Mouse (Mus musculus) G1E (cell line): ENCODE results near the gene Msl1. TPM values are rescaled to one million over a fixed set of nuclear protein-coding genes. Genes with fewer than 3 reads are reported as not detected.

Experiments
- ATAC-seq: 2 replicates; pipeline ENCODE4 v1.8.0; 2016; ENCODE audit warnings: mild to moderate bottlenecking; ENCODE audit not compliant: insufficient number of reproducible peaks, poor library complexity, low FRiP score, severe bottlenecking; ENCODE audit errors: extremely low read depth
- DNase-seq: peaks from one replicate; pipeline ENCODE4 v3.0.0; 2012; ENCODE audit warnings: low spot score
- H3K27me3 ChIP-seq: 2 replicates; pipeline ENCODE4 v1.6.1; 2012; ENCODE audit warnings: mild to moderate bottlenecking, low read length, inconsistent platforms; ENCODE audit not compliant: insufficient read depth
- H3K36me3 ChIP-seq: replicated peaks from 2 replicates; pipeline ENCODE3; 2012; ENCODE audit warnings: mild to moderate bottlenecking, inconsistent platforms
- H3K4me1 ChIP-seq: 2 replicates; pipeline ENCODE4 v1.6.1; 2012; ENCODE audit warnings: low read depth, low read length, inconsistent platforms, mixed read lengths; ENCODE audit not compliant: insufficient read depth
- H3K4me3 ChIP-seq: 2 replicates; pipeline ENCODE4 v1.5.1; 2012; ENCODE audit warnings: low read depth, mild to moderate bottlenecking, inconsistent platforms, low read length, moderate library complexity, mixed read lengths
- H3K9me3 ChIP-seq: replicated peaks from 2 replicates; pipeline ENCODE4 v1.6.1; 2012; ENCODE audit warnings: inconsistent platforms
- CTCF ChIP-seq: IDR thresholded peaks from 2 replicates; pipeline ENCODE4 v1.5.1; 2012; ENCODE audit warnings: low read depth, low read length, inconsistent platforms, mixed read lengths
- GATA1 ChIP-seq: IDR thresholded peaks from 2 replicates; pipeline ENCODE4 v1.6.1; 2012; ENCODE audit warnings: borderline replicate concordance, low read length, inconsistent platforms, mixed read lengths
- GATA2 ChIP-seq: IDR thresholded peaks from 2 replicates; pipeline ENCODE4 v1.6.1; 2012; ENCODE audit warnings: low read depth, low read length, inconsistent platforms, borderline replicate concordance
- POLR2AphosphoS5 ChIP-seq: IDR thresholded peaks from 2 replicates; pipeline ENCODE4 v1.6.1; 2012; ENCODE audit warnings: low read depth, low read length, inconsistent platforms; ENCODE audit not compliant: insufficient replicate concordance
- TAL1 ChIP-seq: conservative IDR thresholded peaks from 2 replicates; pipeline ENCODE4 v1.6.1; 2012; ENCODE audit warnings: low read depth, low read length, inconsistent platforms, mixed read lengths
- polyA plus RNA-seq: library from polyadenylated mRNA; stranded (reverse); fragments of >175 nt; gene quantifications from 2 replicates; pipeline ENCODE4 v1.2.3, GENCODE M21; 2012
- total RNA-seq, 2 experiments: library from RNA; stranded (forward) in 1 of 2; stranded (reverse) in 1 of 2; fragments of 200-1000 nt in 1 of 2; fragments of >200 nt in 1 of 2; fragmentation: Nextera tagmentation in 1 of 2; gene quantifications; 2 replicates each; pipeline ENCODE4 v1.2.3; 2014 to 2017

Gene Msl1
- total and polyA plus RNA-seq, 3 experiments: 36.5 to 45.6 (median 38.0) TPM

DNA sequence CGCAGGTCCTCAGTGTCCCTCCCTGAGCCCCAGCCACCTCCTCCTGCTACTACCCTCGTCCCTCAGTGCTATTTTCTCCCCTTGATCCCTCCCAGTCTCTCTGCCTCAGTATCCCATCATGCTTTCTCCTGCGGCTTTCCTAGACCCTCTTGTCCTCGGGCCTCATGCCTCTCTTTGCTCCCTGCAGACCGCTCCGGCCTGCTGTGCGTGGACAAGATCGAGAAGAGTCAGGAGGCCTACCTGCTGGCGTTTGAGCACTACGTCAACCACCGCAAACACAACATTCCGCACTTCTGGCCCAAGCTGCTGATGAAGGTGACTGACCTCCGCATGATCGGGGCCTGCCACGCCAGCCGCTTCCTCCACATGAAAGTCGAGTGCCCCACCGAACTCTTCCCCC, 31.2 kb upstream of the Msl1 start:
- Histone ChIP-seq H3K4me3 (no peak overlapping the region), H3K27me3 (no peaks in the 10 kb centered on the region), H3K9me3 (peaks cover 3% of the 10 kb centered on the region; the same call in 1 of the 2 replicates), H3K4me1 (peaks cover 73% of the 10 kb centered on the region), H3K36me3 (peaks cover 81% of the 10 kb centered on the region)
- no peak for ATAC-seq
- DNase-seq: no peak
- no peak for TF ChIP-seq GATA1
- no peak for TF ChIP-seq CTCF
- no peak for TF ChIP-seq TAL1
- TF ChIP-seq POLR2AphosphoS5: no peak
- TF ChIP-seq GATA2: no peak

DNA sequence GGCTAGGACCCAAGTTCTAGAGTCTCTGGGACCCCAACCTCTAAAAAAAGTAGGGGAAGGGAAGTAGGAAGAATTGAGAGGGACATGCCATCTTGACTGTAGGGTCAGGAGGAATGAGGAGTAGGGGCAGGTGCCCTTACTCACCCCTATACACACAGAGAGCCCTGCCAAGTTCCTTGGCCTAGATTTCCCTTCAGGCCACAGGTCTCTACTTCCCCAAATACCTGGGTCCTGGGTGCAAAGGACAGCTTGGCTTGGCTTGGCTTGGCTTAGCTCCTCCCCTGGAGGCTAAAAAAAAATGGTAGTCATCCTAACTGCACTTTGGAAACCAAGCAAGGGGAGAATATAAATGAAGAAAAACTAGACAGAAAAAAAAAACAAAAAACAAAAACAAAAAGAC, 30.6 kb upstream of the Msl1 start:
- no peaks in the 10 kb centered on the region for H3K27me3 ChIP-seq
- H3K36me3 ChIP-seq: peaks cover 86% of the 10 kb centered on the region
- no peak for TF ChIP-seq POLR2AphosphoS5
- no peak for TF ChIP-seq GATA1
- no peak for TF ChIP-seq TAL1
- peaks cover 80% of the 10 kb centered on the region for H3K4me1 ChIP-seq
- no peak for DNase-seq
- no peak for ATAC-seq
- H3K9me3 ChIP-seq: peaks cover 3% of the 10 kb centered on the region; the same call in 1 of the 2 replicates
- H3K4me3 ChIP-seq: no peak overlapping the region

DNA sequence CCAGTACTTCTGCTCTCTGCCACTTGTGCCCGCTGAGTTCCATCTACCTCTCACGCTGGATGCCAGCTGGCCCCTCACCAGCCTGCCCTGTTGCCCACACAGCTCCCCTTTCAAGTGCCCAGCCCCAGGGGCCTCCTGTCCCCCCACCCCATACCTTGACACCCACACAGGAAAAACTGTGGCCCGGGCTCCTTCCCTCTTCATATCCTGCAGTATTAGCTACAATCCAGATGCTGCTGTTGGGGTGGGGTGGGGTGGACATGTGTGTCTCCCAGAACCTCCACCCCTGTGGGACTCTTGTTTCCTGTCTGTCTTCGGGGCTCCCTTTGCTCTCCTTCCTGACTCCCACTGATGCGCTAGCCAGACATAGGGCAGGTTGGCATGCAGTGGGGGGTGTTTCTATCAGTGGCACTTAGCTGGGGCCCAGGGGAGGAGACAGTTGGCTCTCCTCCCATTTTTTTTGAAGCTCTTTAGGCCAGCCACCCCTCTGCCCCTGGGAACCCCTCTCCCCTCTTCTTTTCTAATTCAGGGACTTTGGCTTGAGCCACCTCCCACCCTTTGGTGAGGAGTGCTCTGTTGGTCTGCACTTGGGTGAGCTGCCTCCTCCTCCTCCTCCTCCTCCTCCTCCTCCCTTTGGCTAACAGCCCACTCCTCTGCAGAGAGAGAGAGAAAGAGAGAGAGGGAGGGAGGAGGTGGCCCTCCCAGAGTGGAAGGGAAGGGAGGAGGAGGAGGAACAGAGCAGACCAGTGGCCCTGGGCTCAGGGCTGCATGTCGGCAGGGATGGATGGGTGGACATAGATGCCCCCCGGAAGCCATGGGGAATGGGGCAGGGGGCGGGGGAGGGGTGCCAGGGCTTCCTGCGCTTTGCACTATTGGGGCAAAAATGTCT, 29.7 kb upstream of the Msl1 start:
- Histone ChIP-seq H3K4me3 (no peak overlapping the region), H3K9me3 (peaks cover 2% of the 10 kb centered on the region; the same call in 1 of the 2 replicates), H3K27me3 (no peaks in the 10 kb centered on the region; the same call in 1 of the 2 replicates), H3K36me3 (peaks cover 86% of the 10 kb centered on the region), H3K4me1 (peaks cover 89% of the 10 kb centered on the region)
- TF ChIP-seq GATA1 (no peak), CTCF (no peak), TAL1 (no peak), GATA2 (no peak), POLR2AphosphoS5 (no peak)
- ATAC-seq (no peak), DNase-seq (no peak)

DNA sequence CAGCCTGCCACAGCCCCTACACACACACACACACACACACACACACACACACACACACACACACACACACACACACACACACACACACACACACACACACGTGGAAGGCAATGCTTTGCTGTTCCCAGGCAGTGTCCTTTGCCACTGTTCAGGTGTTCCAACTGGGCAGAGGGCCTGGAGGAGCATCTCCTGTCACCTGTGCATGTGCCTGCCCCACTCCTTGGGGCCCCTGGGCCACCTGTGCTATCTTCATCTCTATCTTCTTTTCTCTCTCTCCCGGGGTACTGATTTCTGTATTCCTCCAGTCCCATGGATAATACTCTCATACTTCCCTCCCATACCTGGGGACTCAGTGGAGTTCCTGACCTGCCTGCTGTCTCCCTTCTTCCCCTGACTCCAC, 29.0 kb upstream of the Msl1 start:
- Histone ChIP-seq H3K27me3 (no peaks in the 10 kb centered on the region; the same call in 1 of the 2 replicates), H3K4me3 (peak overlapping the region; percentile 67; the same call in 1 of the 2 replicates), H3K36me3 (peaks cover 87% of the 10 kb centered on the region), H3K4me1 (peaks cover 95% of the 10 kb centered on the region), H3K9me3 (no peaks in the 10 kb centered on the region)
- ATAC-seq (no peak), DNase-seq (no peak)
- no peak for TF ChIP-seq POLR2AphosphoS5
- TF ChIP-seq TAL1: no peak
- TF ChIP-seq GATA1: no peak
- TF ChIP-seq GATA2: no peak
- TF ChIP-seq CTCF: no peak

DNA sequence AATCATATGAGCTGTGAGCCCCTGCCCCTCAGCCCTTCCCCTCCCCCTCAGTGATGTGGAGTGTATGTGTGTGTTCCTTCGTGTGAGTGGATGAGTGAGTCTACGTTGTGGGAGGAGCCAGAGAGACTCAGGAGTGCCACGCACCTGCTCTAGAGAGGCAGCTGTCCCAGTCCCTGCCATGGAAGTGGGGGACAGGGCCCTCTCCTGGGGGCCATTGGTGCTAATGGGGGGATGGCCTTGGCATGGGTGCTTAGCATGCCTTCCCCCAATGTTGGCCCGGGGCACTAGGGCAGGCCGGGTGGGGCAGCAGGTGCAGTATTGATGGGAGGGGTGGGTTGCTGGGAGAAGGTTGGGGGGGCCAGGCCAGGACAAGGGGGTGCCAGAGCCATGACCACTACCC, 28.5 kb upstream of the Msl1 start:
- Histone ChIP-seq H3K9me3 (no peaks in the 10 kb centered on the region), H3K4me1 (peaks cover 97% of the 10 kb centered on the region), H3K36me3 (peaks cover 87% of the 10 kb centered on the region), H3K4me3 (peak overlapping the region; percentile 67), H3K27me3 (no peaks in the 10 kb centered on the region; the same call in 1 of the 2 replicates)
- TF ChIP-seq TAL1 (no peak), POLR2AphosphoS5 (no peak), CTCF (no peak)
- no peak for DNase-seq
- ATAC-seq: no peak

DNA sequence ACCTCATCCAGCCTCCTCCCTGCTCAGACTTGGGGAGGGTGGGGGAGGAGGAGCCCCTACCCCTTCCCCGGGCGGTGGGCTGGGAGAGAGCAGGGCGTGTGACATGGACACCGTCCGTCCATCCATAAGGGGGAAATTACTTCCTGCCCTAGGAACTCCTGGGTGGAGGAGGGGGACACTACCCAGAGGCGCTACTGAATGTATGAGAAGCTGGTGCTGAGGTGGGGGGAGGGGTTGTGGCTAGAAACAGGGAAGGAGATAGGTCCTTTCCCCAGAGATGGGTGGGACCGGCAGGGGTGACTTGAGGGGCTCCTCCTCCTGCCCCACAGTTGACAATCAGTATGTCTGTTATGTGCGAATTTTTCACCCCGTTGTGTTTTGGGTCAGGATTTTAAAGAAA, 28.0 kb upstream of the Msl1 start:
- Histone ChIP-seq H3K9me3 (no peaks in the 10 kb centered on the region), H3K4me3 (peak overlapping the region; percentile 67), H3K4me1 (peaks cover 97% of the 10 kb centered on the region), H3K27me3 (no peaks in the 10 kb centered on the region; the same call in 1 of the 2 replicates), H3K36me3 (peaks cover 84% of the 10 kb centered on the region)
- DNase-seq (peak; percentile 88), ATAC-seq (peak; percentile 75)
- TF ChIP-seq TAL1: no peak
- TF ChIP-seq GATA1: no peak
- TF ChIP-seq CTCF: no peak
- no peak for TF ChIP-seq GATA2
- TF ChIP-seq POLR2AphosphoS5: no peak
